In the genomic region with DNA sequence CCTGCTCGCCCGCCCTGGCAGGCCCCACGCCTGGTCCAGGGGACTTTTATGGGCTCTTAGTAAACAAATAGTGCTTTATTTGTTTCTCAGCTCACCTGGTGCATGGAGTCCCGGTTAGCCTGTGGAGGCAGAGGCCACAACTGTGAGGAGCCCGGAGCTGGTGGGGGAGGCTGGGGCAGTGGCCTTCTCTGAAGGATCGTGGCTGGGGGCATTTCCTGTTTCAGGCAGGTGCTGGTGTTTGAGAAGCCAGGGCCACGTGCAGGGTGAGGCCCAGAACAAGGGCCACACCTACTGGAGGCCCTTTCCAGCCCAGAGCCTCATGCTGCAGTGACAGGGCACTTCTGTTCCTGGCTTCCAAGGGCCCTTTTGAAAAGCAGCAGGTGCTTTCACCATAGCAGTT, we compare ENCODE assay signal across 13 mouse cellular contexts. TPM values are rescaled to one million over a fixed set of nuclear protein-coding genes. Genes with fewer than 3 reads are reported as not detected.
DNase-seq lines count a peak whose midpoint lies in the region; ATAC-seq lines count a peak whose summit lies in the region.
"Had no signal": no experiment of that assay in that cellular context is flagged by ENCODE, and none has a peak within 500 bp of the region (broad histone marks: within the 10 kb centered on the region; RNA-seq: fewer than 3 reads in every experiment).

No protein-coding gene starts in this region.

- H3K9me3 ChIP-seq in heart, embryonic 16.5 days (replicated peaks; ENCODE audit: control insufficient read depth, low read length): no peaks in the 10 kb centered on the region
- H3K9me3 ChIP-seq in intestine, embryonic 15.5 days: no peaks in the 10 kb centered on the region
- H3K9me3 ChIP-seq in lung, embryonic 15.5 days: no peaks in the 10 kb centered on the region
- H3K9me3 ChIP-seq: megakaryocyte, embryonic 14.5 days had no signal

- H3K36me3 ChIP-seq in heart, embryonic 16.5 days (ENCODE audit: control insufficient read depth, insufficient read depth): no peaks in the 10 kb centered on the region
- H3K36me3 ChIP-seq in intestine, embryonic 15.5 days: no peaks in the 10 kb centered on the region
- no peaks in the 10 kb centered on the region for H3K36me3 ChIP-seq in lung, embryonic 15.5 days

- no peak for ATAC-seq in heart, embryonic 16.5 days (replicated peaks; ENCODE audit: extremely low read depth, insufficient read depth, low FRiP score)
- ATAC-seq in intestine, embryonic 15.5 days: peak; percentile 87
- no peak for ATAC-seq in lung, embryonic 15.5 days (ENCODE audit: borderline replicate concordance, extremely low read depth, low FRiP score, low TSS enrichment)

- peaks cover 24% of the 10 kb centered on the region for H3K4me1 ChIP-seq in heart, embryonic 16.5 days (ENCODE audit: control insufficient read depth, insufficient read depth, low read length)
- H3K4me1 ChIP-seq in intestine, embryonic 15.5 days (replicated peaks): peaks cover 4% of the 10 kb centered on the region
- H3K4me1 ChIP-seq in lung, embryonic 15.5 days: peaks cover 14% of the 10 kb centered on the region; the same call in 1 of the 2 replicates

- DNase-seq in heart, adult 9 months (ENCODE audit: low spot score in 2 of 2): no peak
- DNase-seq in A20 (ENCODE audit: low read depth, low spot score): peak; percentile 87
- no peak for DNase-seq in adrenal gland, adult 2 months
- no peak for DNase-seq in right cerebral cortex, adult 18-20 months
- no peak for DNase-seq in kidney, postnatal 36 days
- DNase-seq: kidney, adult 2 months had no signal

- 64% methylated on average over 7 of the region's 7 CpGs for WGBS in heart, embryonic 16.5 days
- WGBS in intestine, embryonic 15.5 days: 33% methylated on average over 7 of the region's 7 CpGs
- WGBS in lung, embryonic 15.5 days: 40% methylated on average over 7 of the region's 7 CpGs

- H3K27me3 ChIP-seq in heart, embryonic 16.5 days (ENCODE audit: control insufficient read depth, insufficient read depth, low read length): no peaks in the 10 kb centered on the region
- no peaks in the 10 kb centered on the region for H3K27me3 ChIP-seq in intestine, embryonic 15.5 days (replicated peaks)
- H3K27me3 ChIP-seq in lung, embryonic 15.5 days: peaks cover 11% of the 10 kb centered on the region

- no peak overlapping the region for H3K4me2 ChIP-seq in heart, embryonic 16.5 days (ENCODE audit: low read depth, low read length)
- H3K4me2 ChIP-seq in intestine, embryonic 15.5 days (replicated peaks): peak overlapping the region; percentile 44
- H3K4me2 ChIP-seq in lung, embryonic 15.5 days: 0 out of 2 replicates have a peak overlapping the region, but pooled peaks have one; percentile 16

- no peak overlapping the region for H3K27ac ChIP-seq in heart, embryonic 16.5 days (ENCODE audit: low read length)
- peak overlapping the region; percentile 65 for H3K27ac ChIP-seq in intestine, embryonic 15.5 days
- peak overlapping the region; percentile 47 for H3K27ac ChIP-seq in lung, embryonic 15.5 days
- H3K27ac ChIP-seq: left cerebral cortex, adult 2 months had no signal

- H3K4me3 ChIP-seq in heart, embryonic 16.5 days (ENCODE audit: low read length): no peak overlapping the region
- H3K4me3 ChIP-seq in intestine, embryonic 15.5 days (replicated peaks): no peak overlapping the region; the same call in 1 of the 2 replicates
- H3K4me3 ChIP-seq in lung, embryonic 15.5 days: no peak overlapping the region
- H3K4me3 ChIP-seq: left cerebral cortex, adult 2 months; megakaryocyte, embryonic 14.5 days had no signal

- H3K9ac ChIP-seq in heart, embryonic 16.5 days (ENCODE audit: low read length): peak overlapping the region; percentile 31
- H3K9ac ChIP-seq in intestine, embryonic 15.5 days: peak overlapping the region; percentile 38
- no peak overlapping the region for H3K9ac ChIP-seq in lung, embryonic 15.5 days

RNA-seq across cellular contexts. Expression of a gene that starts 7.4 kb away (rescaled TPM):
- polyA plus RNA-seq in heart, embryonic 16.5 days (2015; fragmentation: Nextera tagmentation; extraction: Ambion mirVana): 0.54 and 1.4 TPM in 2 replicates
- polyA plus RNA-seq in intestine, embryonic 15.5 days (2015; fragmentation: Nextera tagmentation; extraction: Ambion mirVana): 0.52 TPM in 1 of 2 replicates, not detected in the other
- polyA plus RNA-seq in lung, embryonic 15.5 days (2015; fragmentation: Nextera tagmentation; extraction: Ambion mirVana): not detected in 2 replicates
- not detected for total RNA-seq in adrenal gland, adult 2 months (2021)
- not detected in 2 replicates for polyA plus RNA-seq in adrenal gland, adult 2 months (2012; rRNA removed)
- total RNA-seq: left cerebral cortex, adult 2 months had no signal
- polyA plus RNA-seq: cortical plate, adult 2 months; kidney, adult 2 months; neural tube, embryonic 14.5 days had no signal

RNA-seq across cellular contexts. Expression of a gene that starts 39.5 kb away (rescaled TPM):
- polyA plus RNA-seq in heart, embryonic 16.5 days (2015; fragmentation: Nextera tagmentation; extraction: Ambion mirVana): 40.4 and 47.6 TPM in 2 replicates
- 33.5 and 34.2 TPM in 2 replicates for polyA plus RNA-seq in intestine, embryonic 15.5 days (2015; fragmentation: Nextera tagmentation; extraction: Ambion mirVana)
- polyA plus RNA-seq in lung, embryonic 15.5 days (2015; fragmentation: Nextera tagmentation; extraction: Ambion mirVana): 41.3 and 48.0 TPM in 2 replicates
- 10 to 100 TPM; 37.9 to 54.8 TPM for total RNA-seq in adrenal gland, adult 2 months (2021)
- 68.9 and 71.9 TPM in 2 replicates for polyA plus RNA-seq in adrenal gland, adult 2 months (2012; rRNA removed)

RNA-seq across cellular contexts. Expression of a gene that starts 40.1 kb away (rescaled TPM):
- 137 and 143 TPM in 2 replicates for polyA plus RNA-seq in heart, embryonic 16.5 days (2015; fragmentation: Nextera tagmentation; extraction: Ambion mirVana)
- 147 TPM in 2 replicates for polyA plus RNA-seq in intestine, embryonic 15.5 days (2015; fragmentation: Nextera tagmentation; extraction: Ambion mirVana)
- 169 and 180 TPM in 2 replicates for polyA plus RNA-seq in lung, embryonic 15.5 days (2015; fragmentation: Nextera tagmentation; extraction: Ambion mirVana)
- 100 to 1,000 TPM; 126 to 132 TPM for total RNA-seq in adrenal gland, adult 2 months (2021)
- 223 and 257 TPM in 2 replicates for polyA plus RNA-seq in adrenal gland, adult 2 months (2012; rRNA removed)
